In the genomic region with DNA sequence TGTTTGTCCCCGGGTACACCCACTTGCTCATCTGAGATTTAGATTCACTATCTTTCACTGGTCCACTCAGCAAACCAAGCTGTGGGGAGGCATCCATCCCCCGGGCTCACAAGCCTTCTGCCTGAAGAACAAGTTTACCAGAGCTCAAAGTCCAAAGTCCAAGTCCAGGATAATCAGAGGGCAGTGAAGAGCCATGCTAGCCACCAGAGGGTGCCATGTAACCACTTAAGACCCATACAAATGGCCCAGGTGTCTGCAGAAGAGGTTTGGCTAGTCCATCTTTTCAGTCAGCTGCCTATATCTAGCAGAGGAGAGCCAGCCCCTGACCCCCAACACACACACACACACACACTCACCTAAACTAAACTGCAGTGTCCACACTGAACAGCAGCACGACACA, we compare ENCODE assay signal across 9 mouse cellular contexts. TPM values are rescaled to one million over a fixed set of nuclear protein-coding genes. Genes with fewer than 3 reads are reported as not detected.
DNase-seq lines count a peak whose midpoint lies in the region; ATAC-seq lines count a peak whose summit lies in the region.
"Had no signal": no experiment of that assay in that cellular context is flagged by ENCODE, and none has a peak within 500 bp of the region (broad histone marks: within the 10 kb centered on the region; RNA-seq: fewer than 3 reads in every experiment).

No protein-coding gene starts in this region.

- no peak overlapping the region for H3K4me2 ChIP-seq in hindbrain, embryonic 13.5 days

- no peaks in the 10 kb centered on the region for H3K9me3 ChIP-seq in hindbrain, embryonic 10.5 days
- H3K9me3 ChIP-seq in hindbrain, embryonic 13.5 days, result no peaks in the 10 kb centered on the region; the same call in 1 of the 2 replicates

- DNase-seq in hindbrain, embryonic 10.5 days (ENCODE audit: low spot score), result peak; percentile 45
- peak; percentile 56 to 57 for DNase-seq in B cell, adult 2 months
- peak; percentile 63 for DNase-seq in R1 (ENCODE audit: low read depth, low spot score)
- peak; percentile 22 to 59 for DNase-seq in frontal cortex, postnatal 36 days (ENCODE audit: low spot score in 2 of 2)
- DNase-seq in layer of hippocampus, postnatal 36 days, result peak; percentile 25 to 31
- peak; percentile 38 for DNase-seq in ovary, postnatal 14 days (ENCODE audit: low spot score)
- no peak for DNase-seq in T-cell, adult 2 months (ENCODE audit: low spot score)

- H3K4me3 ChIP-seq in hindbrain, embryonic 10.5 days, result no peak overlapping the region
- no peak overlapping the region for H3K4me3 ChIP-seq in hindbrain, embryonic 13.5 days

- no peaks in the 10 kb centered on the region for H3K27me3 ChIP-seq in hindbrain, embryonic 10.5 days (ENCODE audit: insufficient read depth, poor library complexity, severe bottlenecking)
- peaks cover 3% of the 10 kb centered on the region; the same call in 1 of the 2 replicates for H3K27me3 ChIP-seq in hindbrain, embryonic 13.5 days

- no peak overlapping the region for H3K9ac ChIP-seq in hindbrain, embryonic 13.5 days

- H3K36me3 ChIP-seq in hindbrain, embryonic 10.5 days, result no peaks in the 10 kb centered on the region
- H3K36me3 ChIP-seq in hindbrain, embryonic 13.5 days, result no peaks in the 10 kb centered on the region

- H3K4me1 ChIP-seq in hindbrain, embryonic 10.5 days (replicated peaks), result no peaks in the 10 kb centered on the region; the same call in 1 of the 2 replicates
- peaks cover 4% of the 10 kb centered on the region; the same call in 1 of the 2 replicates for H3K4me1 ChIP-seq in hindbrain, embryonic 13.5 days (replicated peaks)

- no peak for ATAC-seq in hindbrain, embryonic 13.5 days (ENCODE audit: low FRiP score)

- no peak overlapping the region for H3K27ac ChIP-seq in hindbrain, embryonic 10.5 days
- H3K27ac ChIP-seq in hindbrain, embryonic 13.5 days, result no peak overlapping the region

- WGBS in hindbrain, embryonic 10.5 days, result 48% methylated on average over 3 of the region's 3 CpGs
- 59% methylated on average over 3 of the region's 3 CpGs for WGBS in hindbrain, embryonic 13.5 days

RNA-seq across cellular contexts. Expression of gene Rbsn, which starts 4.7 kb away (rescaled TPM):
- polyA plus RNA-seq in hindbrain, embryonic 10.5 days (2016; fragmentation: Nextera tagmentation; extraction: Ambion mirVana), result 23.8 and 27.9 TPM in 2 replicates
- 35.8 and 39.9 TPM in 2 replicates for polyA plus RNA-seq in hindbrain, embryonic 13.5 days (2015; fragmentation: Nextera tagmentation; extraction: Ambion mirVana)
- total RNA-seq in layer of hippocampus, postnatal 36 days (2021), result 10 to 100 TPM; 41.7 to 45.3 TPM

RNA-seq across cellular contexts. Expression of gene Trh, which starts 25.0 kb away (rescaled TPM):
- polyA plus RNA-seq in hindbrain, embryonic 10.5 days (2016; fragmentation: Nextera tagmentation; extraction: Ambion mirVana), result 5.7 and 13.6 TPM in 2 replicates
- polyA plus RNA-seq in hindbrain, embryonic 13.5 days (2015; fragmentation: Nextera tagmentation; extraction: Ambion mirVana), result 1.8 and 2.8 TPM in 2 replicates
- total RNA-seq in layer of hippocampus, postnatal 36 days (2021), result 1 to 10 TPM; 1.1 to 1.3 TPM
- polyA plus RNA-seq: liver, embryonic 16.5 days had no signal

RNA-seq across cellular contexts. Expression of gene Mrps25, which starts 35.6 kb away (rescaled TPM):
- polyA plus RNA-seq in hindbrain, embryonic 10.5 days (2016; fragmentation: Nextera tagmentation; extraction: Ambion mirVana), result 93.1 and 104 TPM in 2 replicates
- 64.1 and 67.2 TPM in 2 replicates for polyA plus RNA-seq in hindbrain, embryonic 13.5 days (2015; fragmentation: Nextera tagmentation; extraction: Ambion mirVana)
- total RNA-seq in layer of hippocampus, postnatal 36 days (2021), result 10 to 100 TPM; 53.2 to 56.2 TPM
